ENCODE assay signal across 18 mouse cellular contexts in the genomic region with DNA sequence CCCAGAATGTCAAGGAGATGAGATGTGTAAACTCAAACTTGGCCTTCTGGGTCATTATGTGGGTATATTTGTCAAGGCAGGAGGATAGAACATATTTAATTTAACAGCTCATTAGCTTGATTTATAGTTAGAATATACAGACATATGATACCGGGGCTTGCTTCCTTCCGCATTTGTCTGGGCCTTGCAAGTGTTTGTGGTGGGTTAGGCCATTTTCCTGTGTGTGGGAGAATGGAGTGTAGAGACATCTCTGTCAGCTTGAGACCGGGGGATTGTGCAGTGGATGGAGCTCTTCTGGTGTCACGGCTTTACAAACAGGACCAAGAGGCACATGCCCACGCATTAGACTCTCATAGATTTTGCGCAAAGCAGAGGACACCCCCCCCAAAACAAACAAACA.
"Had no signal": no experiment of that assay in that cellular context is flagged by ENCODE, and none has a peak within 500 bp of the region (broad histone marks: within the 10 kb centered on the region; RNA-seq: fewer than 3 reads in every experiment).

No protein-coding gene starts in this region.

- H3K9ac ChIP-seq: liver, postnatal 0 days; midbrain, embryonic 12.5 days; neural tube, embryonic 13.5 days; neural tube, embryonic 15.5 days had no signal

- H3K27ac ChIP-seq: macrophage; midbrain, embryonic 10.5 days; midbrain, embryonic 12.5 days; neural tube, embryonic 13.5 days; neural tube, embryonic 15.5 days had no signal

- H3K9me3 ChIP-seq: midbrain, embryonic 10.5 days; midbrain, embryonic 12.5 days; neural tube, embryonic 13.5 days; neural tube, embryonic 15.5 days had no signal

- H3K4me3 ChIP-seq: midbrain, embryonic 10.5 days; midbrain, embryonic 12.5 days; myocyte; neural tube, embryonic 13.5 days; neural tube, embryonic 15.5 days had no signal

- H3K4me2 ChIP-seq: midbrain, embryonic 12.5 days; neural tube, embryonic 13.5 days; neural tube, embryonic 15.5 days had no signal

- DNase-seq: liver, postnatal 0 days; lung, adult 2 months; midbrain, embryonic 14.5 days; retina, postnatal 1 day; right cerebral cortex, adult 18-20 months; right cerebral cortex, postnatal 25 days; right cerebral cortex, postnatal 4 days; spleen, adult 18-20 months; thymus, adult 18-20 months; thymus, postnatal 14 days; thymus, postnatal 36 days had no signal

- H3K27me3 ChIP-seq: neural tube, embryonic 15.5 days had no signal

- H3K36me3 ChIP-seq: neural tube, embryonic 15.5 days had no signal

- ATAC-seq: liver, postnatal 0 days; midbrain, embryonic 16.5 days had no signal
